Mouse (Mus musculus): ENCODE data around the gene Dhx57.
A peak's percentile ranks its signal among the peaks of the same experiment; 100 is the strongest.
"Not testable (repeated sequence)": the region's sequence is repeated elsewhere in the genome, so short reads cannot be mapped to it uniquely, and the experiment has no call there.

The Dhx57 gene

DNA sequence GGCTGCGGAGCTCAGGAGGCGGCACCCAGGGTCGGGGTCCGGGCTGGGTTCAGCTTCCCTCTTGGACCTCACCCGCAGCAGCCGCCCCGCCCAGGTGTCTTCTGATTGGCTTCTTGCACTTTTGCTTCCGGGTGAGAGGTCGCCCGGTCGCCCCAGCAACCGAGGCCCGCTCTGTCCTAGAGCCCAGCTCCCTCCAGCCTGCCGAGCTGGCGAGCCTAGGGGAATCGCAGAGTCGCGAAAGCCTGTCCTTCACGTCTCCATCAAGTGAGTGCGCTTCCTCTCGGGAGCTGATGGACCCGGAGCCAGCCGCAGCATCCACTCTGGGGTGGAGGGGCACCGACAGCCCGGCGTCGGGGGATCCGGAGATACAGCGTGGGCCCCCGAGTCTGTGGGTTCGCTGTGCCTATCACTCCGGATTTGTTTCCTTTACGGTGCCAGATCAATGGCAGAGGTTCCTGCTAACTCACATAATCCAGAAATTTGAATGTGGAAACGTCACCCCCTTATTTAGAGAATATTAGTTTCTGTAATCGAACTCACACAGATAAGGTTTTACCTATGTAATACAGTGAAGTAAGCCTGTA lies at the start of gene Dhx57, which contains the start of gene Morn2:
Gene Dhx57, minus strand, starts transcription at position 403 of the 584 bp plus-strand sequence.
Gene Morn2, plus strand, starts transcription at position 130 of the 584 bp plus-strand sequence.
- DNase-seq (ENCODE audit: low spot score) = peak; percentile 98

DNA sequence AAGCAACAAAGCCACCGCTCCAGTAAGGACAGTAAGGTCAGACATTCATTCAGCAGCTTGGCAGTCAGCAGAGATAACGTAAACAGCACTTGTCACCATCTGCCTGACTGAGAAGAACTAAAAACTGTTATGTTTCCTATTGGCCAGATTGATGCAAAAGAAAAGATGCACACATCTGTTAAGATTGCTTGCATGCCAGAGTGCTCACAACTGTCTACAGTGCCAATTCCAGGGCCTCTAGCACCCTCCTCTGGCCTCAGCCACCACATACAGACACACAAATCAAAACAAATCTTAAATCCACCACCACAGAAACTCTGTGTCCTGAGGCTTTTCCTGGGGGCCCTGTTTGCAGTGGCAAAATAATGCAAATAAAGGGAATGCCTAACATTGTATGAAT lies 42.1 kb upstream of the Dhx57 start:
- no peak for DNase-seq (ENCODE audit: low spot score)

DNA sequence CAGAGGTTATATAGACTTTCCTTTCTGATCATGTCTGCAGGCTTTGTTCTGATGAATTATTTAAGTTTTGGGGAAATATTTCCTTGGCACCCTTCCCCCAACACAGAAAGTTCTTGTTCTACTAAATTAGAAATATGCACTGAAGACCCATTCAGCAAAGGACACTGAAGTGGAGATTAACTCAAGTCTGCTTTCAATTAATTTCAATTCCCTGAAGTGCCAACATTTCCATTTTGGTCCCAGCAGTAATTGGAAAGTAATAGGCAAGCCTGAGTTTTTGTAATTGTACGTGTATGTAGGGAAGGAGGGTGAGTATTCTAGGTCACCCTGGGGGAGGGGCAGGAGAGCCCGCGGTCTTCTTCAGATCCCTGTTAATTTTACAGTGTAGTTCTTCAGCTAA lies 36.2 kb upstream of the Dhx57 start:
- DNase-seq (ENCODE audit: low spot score) = no peak

DNA sequence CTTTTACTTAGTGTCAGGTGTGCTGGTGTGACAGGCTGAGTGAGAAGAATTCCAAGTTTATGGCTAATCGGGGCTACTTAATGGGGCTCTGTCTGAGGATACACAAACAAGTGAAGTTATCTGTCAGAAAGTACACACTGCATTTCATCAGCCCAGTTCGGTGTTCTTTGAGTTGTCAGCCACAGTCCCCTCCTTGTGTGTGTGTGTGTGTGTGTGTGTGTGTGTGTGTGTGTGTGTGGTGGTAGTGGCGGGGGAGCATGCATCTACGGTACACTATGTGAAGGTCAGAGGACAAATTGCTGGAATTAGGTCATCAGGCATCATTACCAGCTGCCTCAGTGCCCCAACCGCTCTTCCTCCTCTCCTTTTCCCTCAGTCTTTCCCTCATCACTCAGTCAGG lies 35.2 kb upstream of the Dhx57 start:
- no peak for DNase-seq (ENCODE audit: low spot score)

DNA sequence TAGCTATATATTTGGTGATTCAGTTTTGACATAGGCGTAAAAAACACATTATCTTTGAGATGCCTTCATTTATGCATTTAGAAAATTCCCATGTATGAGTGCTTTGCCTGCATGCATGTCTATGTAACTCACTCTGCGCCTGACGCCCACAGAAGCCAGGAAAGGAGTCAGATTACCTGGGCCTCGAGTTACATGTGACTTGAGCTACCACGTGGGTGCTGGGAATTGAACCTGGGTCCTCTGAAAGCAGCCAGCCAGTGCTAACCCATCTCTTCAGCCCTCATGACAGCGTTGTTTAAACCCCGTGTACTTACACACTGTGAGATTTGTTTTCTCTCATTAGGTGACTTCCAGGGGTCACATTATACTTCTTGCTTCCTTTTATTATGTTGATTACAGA lies 34.2 kb upstream of the Dhx57 start:
- DNase-seq (ENCODE audit: low spot score) = no peak

DNA sequence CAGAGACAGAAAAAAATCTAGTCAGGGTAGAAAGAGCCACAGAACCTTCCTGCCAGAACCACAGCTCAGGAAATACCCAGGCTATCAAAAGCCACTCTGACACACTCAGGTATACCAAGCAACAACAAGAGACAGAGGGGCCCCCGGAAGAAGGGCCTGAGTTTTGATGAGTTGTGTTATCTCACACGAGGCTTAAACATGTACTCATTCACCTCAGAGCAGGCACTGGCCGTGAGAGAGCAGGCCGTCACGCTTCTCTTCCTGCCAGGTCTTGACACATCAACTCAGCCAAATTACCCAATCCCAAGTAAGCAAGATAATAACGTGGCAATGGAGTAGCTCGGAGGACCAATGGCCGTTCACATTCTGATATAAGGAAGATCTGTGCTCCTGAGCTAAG lies 33.4 kb upstream of the Dhx57 start:
- no peak for DNase-seq (ENCODE audit: low spot score)

DNA sequence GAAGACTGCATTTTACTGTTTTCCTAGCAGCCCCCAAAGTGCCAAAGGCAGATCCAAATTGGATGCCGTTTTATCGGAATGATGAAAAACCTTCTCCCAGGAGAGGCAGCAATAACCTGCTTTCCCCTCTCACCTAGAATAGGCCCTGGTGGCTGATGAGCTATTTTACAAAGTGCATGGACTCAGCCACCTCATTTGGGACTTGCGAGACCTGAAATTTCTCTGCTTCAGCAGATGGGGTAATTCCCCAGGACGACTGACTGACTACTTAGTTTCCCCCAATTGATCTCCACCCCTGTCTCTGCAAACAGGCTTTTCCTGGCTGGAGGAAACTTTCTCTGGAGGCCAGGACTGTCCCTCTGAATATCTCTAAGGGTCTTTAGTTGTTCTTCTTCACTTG lies 32.7 kb upstream of the Dhx57 start:
- no peak for DNase-seq (ENCODE audit: low spot score)

DNA sequence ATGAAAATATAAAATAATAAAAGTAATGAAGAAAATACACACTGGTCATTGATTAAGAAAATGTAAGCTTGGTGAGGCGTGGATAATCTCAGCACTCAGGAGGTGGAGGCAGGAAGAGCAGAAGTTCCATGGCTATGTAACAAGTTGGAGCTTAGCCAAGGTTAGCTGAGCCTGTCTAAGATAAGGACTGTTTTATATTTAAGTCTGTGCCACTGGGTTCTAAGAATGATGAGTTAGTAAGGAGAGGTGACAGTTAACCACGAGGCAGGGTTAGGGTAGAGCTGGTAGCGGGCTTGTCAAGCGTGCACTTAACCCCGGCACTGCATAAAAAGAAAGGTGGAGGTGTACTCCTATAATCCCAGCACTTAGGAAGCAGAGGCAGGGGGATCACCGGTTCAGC lies 32.0 kb upstream of the Dhx57 start:
- no peak for DNase-seq (ENCODE audit: low spot score)

DNA sequence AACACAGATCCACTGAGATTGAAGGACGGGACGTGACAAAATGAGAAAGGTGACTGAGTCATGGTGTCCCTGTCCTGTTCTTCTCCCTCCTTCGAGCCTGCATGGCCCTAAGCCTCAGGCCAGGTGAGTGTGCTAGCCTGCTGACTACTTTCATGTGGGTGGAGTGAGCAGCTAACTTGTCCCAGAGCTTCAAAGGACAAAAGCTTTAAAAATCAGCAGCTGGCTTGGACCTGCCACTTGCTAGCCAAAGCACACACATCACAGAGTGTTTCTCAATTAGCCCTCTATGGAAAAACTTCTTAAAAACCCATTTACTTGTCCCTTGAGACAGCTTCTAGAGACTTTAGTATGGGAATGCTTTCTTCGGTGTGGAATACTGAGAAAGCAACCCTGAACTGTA lies 22.1 kb upstream of the Dhx57 start:
- no peak for DNase-seq (ENCODE audit: low spot score)

DNA sequence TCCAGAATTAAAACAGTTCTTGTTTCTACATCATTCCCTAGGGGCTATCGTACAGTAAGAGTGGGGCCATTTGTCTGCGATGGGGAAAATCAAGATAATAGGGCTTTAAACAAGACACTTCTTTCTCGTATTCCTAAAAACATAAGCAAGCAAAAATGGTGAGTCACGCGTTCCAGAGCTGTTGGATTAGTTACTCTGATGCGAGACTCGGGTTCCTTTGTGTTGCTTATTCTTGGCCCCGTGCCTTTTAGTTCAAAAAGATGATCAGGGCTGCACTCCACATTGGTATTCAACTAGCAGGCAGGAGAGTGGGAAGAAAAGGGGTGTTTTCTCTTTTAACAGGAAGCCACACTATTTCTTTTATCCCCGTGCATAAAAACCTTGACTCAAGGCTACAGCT lies 21.5 kb upstream of the Dhx57 start:
- no peak for DNase-seq (ENCODE audit: low spot score)

DNA sequence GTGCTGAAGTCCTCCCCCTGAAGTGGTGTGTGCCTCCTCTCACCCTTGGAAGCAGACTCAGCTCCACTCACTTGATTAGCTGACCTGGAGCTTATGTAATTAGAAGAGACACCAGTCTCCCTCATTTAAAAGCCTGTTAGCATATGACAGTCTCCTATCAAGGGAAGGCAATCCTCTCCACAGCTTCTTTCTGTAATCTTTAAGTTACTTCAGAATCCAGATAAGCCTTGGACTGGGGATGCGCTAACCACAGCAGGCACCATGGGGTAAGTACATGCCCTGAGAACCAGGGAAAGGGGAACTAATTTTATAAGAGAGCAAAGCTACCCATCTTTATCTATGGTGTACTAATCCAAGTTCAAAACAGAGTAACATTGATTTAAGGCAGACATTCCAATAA lies 17.0 kb upstream of the Dhx57 start, which contains the start of gene Arhgef33:
Gene Arhgef33, plus strand, starts transcription at position 157 of the 400 bp plus-strand sequence.
- no peak for DNase-seq (ENCODE audit: low spot score)

DNA sequence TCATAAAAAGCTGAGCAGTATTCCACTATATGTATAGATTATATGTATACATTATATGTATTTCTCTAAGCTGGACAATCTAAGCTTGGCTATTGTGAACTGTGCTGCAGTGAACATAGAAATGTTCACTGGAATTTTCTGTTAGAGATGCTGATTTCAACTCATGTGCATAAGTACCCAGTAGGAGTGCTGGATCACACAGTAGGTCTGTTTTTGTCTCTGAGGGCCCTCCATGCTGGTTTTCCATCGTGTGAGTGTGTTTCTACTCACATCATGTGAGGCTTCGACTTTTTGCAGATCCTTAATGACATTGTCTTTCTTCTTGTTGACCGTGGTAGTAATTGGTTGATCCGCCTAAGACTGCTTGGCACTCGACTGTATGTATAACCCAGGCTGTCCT lies 8.6 kb upstream of the Dhx57 start:
- DNase-seq (ENCODE audit: low spot score) = no peak

DNA sequence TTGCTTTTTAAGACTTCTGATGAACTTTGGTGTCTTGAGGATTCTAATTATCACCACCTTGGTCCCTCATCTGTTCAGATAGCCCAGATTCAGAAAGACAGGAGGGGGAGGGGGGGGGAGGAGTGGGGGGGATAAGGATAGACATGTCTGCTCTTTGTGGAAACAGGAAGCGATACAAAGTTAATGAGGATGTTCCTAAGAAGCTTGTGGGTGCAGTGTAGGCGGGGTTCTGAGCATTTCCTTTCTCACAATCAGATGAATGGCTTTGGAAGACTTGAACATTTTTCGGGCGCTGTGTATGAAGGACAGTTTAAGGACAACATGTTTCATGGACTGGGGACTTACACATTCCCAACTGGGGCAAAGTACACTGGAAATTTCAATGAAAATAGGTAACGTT lies 5.0 kb upstream of the Dhx57 start:
- no peak for DNase-seq (ENCODE audit: low spot score)

DNA sequence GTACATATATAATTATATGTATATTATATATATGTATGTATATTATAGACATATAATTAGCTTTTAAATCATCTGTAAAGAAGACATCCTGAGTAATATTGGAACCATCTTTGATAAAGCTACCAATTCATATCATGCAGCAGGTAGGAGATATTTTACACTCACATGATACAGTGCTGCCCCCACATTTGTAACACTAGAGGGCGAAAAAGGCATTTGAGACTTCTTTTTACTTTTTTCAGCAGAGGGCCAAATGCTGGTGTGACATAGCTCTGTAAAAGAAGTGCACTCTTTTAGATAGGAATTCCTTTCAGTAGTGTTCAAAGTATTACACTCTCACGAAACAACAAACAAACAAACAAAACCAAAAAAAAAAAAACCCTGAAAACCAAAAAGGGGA lies 872 bp upstream of the Dhx57 start:
- peak; percentile 14 for DNase-seq (ENCODE audit: low spot score)

DNA sequence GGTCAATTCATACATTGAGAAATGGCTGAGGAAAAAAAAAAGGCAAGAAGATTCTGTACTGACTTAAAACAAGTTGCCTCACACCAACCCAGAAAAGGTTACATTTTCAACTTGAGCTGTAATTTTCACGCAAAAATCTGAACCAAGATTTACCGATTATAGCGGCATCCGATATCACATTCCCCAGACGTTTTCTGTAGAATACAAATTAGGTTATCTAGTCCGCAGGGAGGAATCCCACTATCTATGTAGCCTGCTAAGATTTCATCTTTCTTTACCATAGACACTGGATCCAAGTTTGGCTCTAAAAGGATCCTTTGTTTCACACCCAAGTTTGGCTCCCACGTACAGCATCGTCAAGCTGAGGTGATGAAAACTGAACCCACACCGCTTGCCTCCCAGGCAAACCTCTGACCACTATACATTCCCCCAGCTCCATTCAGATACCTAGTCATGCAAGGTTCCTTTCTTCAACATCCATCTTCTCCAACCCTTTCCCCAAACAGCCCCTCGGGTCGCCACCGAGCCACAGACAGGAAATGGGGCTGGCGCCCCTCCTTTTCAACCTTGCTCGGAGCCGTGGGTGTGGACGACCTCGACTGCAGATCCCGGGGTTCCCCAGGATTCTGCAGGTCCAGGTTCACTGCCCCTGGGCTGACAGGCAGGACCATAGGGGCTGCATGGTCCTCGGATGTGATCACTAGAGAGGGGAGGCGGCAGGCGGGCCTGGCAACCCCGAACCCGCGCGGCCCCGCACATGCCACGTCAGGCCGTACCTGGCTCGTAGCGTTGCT lies 799 bp downstream of the Dhx57 start:
- no peak for DNase-seq (ENCODE audit: low spot score)

DNA sequence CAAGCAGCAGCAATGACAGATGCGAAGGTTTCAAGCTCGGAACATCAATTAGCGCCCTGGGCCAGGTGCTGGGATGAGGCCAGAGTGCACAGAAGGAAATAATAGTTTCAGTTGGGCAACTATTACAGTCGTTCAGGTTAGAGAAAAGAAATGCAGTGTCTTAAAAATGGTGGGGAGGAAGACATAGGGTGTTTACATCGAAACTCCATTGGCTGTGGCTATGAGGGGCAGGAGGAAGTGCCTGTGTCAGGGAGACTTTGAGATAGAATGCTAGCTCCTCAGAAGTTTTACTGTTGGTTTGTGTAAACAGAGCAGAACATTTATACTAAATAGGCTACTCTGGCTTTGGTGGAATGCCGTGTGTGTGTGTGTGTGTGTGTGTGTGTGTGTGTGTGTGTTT lies 2.3 kb downstream of the Dhx57 start:
- no peak for DNase-seq (ENCODE audit: low spot score)

DNA sequence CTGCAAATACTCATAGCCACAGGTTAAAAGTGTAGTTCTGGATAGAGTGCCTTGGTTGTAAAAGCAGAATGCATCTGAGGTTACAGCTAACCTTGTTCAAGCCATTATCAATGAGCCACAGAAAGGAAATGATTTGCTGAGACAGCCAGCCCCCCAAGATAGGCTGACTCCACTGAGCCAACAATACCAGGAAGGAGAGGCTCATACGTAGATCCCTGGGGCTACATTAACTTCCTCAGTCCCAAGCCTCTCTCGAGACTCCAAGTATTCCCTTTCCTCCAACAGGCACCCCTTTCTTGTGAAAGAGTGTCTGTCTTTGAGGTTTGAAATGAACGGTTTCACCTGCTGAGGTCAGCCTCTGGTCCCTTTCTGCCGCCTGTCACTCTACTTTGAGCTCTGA lies 5.8 kb downstream of the Dhx57 start:
- no peak for DNase-seq (ENCODE audit: low spot score)

DNA sequence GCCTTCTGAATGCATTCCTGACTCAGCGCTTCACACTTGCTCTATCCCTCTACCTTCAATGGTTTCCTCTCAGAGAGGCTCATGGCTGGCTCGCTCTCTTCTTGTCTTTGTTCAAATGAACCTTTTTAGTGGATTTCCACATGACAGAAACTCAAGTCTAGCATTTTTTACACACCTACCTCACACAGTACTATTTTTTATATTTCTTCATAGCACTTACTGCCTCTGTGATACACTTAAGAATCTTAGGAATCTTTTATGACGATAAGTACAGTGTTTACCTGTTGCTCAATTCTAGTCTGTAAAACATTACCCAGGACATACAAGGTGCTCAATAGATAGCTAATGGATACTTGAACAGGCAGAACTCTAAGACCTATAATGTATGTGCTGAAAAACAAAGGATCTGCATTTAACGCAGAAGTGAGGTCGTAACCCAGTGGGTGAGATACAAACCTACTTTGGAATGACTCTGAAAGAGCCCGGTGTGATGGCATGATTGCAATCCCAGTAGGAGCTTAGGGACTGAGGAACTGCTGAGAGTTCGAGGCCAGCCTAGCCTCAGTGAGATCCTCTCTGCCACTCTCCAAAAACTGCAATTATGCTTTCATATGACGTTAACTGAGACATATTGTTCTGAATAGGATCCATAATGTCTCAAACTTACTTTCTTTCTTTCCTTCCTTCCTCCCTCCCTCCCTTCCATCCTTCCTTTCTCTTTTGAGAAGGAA lies 10.8 kb downstream of the Dhx57 start:
- no peak for DNase-seq (ENCODE audit: low spot score)

DNA sequence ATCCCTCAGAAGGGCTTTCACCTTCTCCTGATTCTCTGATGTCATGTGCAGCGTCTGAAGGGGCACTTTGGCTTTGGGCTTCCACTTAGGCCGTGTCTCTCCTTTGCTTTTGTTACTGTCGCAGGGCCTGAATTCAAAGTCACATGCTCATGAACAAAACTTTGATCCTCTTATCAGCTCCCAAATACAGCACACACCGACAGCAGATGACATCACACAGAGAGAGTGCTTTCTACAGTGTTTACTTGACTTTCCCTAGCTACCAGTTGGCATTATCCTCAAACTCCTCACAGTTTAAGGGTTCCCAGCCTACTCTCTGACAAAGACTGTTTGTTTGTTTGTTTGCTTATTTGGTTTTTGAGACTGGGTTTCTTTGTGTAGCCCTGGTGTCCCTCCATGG lies 12.0 kb downstream of the Dhx57 start:
- DNase-seq (ENCODE audit: low spot score) = no peak

DNA sequence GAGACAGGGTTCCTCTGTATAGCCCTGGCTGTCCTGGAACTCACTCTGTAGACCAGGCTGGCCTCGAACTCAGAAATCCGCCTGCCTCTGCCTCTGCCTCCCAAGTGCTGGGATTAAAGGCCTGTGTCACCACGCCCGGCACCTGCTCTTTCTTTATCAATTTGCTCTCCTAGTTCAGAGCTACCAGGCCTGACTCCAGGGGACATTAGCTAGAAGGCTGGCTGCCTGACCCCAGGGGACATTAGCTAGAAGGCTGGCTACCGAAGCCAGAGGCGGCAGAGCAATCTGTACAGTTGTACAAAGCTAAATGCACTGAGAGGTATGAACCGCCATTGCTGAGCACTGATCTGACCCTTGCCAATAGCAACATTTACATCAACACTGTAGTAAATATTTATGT lies 19.7 kb downstream of the Dhx57 start:
- not testable (repeated sequence) for DNase-seq (ENCODE audit: low spot score)

DNA sequence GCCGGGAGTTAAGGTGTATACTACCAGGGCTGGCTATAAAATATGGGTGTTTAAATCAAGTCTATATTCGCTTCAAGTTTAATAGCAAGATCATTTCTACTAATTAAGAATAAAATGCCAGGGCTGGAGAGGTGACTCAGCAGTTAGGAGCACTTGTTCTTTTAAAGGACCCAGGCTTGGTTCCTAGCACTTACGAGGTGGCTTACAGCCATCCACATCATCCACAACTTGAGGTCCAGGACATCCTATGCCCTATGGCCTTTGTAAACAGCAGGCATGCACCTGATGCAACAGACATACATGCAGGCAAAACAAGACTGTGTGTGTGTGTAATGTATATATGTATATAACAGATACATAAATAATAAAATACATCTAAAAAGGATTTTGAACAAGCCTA lies 22.1 kb downstream of the Dhx57 start:
- DNase-seq (ENCODE audit: low spot score) = no peak

DNA sequence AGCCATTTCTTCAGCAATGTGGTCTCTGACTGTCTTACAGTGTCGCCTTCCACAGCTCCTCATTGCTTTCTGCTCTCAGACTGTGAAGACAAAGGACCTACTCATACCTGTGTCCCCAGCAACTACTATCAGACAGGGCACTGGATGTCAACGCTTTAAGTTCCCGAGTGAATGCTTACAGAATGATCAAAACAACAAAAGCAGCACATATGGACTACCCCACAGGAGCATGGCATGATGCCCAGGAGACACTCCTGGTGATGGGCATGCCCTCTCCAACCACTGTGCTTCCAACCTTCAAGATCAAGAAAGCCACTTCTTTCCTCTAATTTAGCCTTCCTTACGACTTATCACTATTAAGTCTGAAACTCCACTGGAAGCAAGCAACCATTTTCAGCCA lies 23.2 kb downstream of the Dhx57 start:
- DNase-seq (ENCODE audit: low spot score) = no peak

DNA sequence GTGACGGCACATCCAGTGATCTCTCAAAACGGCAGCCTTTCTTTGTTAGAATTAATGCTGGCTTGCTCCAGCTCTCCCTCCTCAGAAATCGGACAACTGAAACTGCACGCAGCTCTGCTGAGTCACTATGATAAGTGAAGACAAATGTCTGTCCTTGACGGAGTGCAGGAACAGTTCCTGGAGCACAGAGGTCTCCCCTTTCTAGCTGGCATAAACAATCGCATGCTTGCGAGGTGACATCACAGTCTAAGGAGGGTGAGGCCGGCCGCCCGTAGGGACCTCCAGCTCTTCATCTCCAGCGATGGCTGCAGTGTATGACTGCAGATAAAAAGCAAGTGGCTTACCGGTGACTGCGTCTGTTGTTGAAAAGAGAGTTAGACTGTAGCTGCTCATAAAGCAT lies 35.1 kb downstream of the Dhx57 start:
- DNase-seq (ENCODE audit: low spot score) = peak; percentile 27

Data from ovary, postnatal 14 days (tissue).